ENCODE assay signal across 8 mouse cellular contexts in the genomic region with DNA sequence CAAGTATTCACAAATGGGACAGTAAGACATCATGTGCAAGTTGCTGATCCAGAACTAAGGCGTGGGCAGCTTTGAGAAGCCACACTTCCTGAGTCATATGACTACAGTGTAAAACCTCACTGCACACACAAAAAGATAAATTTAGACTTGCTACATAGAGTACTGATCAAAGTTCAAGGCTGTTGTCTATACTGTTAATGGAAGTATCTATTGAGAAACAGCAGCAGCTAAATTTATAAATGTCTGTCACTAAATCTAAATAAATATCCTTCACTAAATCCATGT. TPM values are rescaled to one million over a fixed set of nuclear protein-coding genes. Genes with fewer than 3 reads are reported as not detected.
DNase-seq lines count a peak whose midpoint lies in the region; ATAC-seq and TF ChIP-seq lines count a peak whose summit lies in the region.

No protein-coding gene starts in this region.

- H3K27me3 ChIP-seq in lung, embryonic 14.5 days (ENCODE audit: insufficient read depth, low read length) = no peaks in the 10 kb centered on the region
- no peaks in the 10 kb centered on the region for H3K27me3 ChIP-seq in hindbrain, postnatal 0 days (ENCODE audit: insufficient read depth, low read length)
- no peaks in the 10 kb centered on the region for H3K27me3 ChIP-seq in midbrain, embryonic 14.5 days (ENCODE audit: control insufficient read depth, insufficient read depth, low read length)

- DNase-seq in lung, embryonic 14.5 days = no peak
- DNase-seq in lung, postnatal 14 days = no peak
- peak; percentile 67 for DNase-seq in T-cell, adult 2 months (ENCODE audit: low spot score)
- no peak for DNase-seq in hindbrain, postnatal 0 days (ENCODE audit: low spot score)
- DNase-seq in midbrain, embryonic 14.5 days = no peak
- DNase-seq in yolk sac, embryonic 10.5 days (ENCODE audit: low spot score) = no peak
- DNase-seq in adrenal gland, adult 8-10 months = no peak
- no peak for DNase-seq in left cerebral cortex, adult 11 months (ENCODE audit: low spot score)

- H3K36me3 ChIP-seq in lung, embryonic 14.5 days (ENCODE audit: insufficient read depth) = peaks cover 42% of the 10 kb centered on the region
- no peaks in the 10 kb centered on the region for H3K36me3 ChIP-seq in hindbrain, postnatal 0 days (ENCODE audit: insufficient read depth, low read length)
- H3K36me3 ChIP-seq in midbrain, embryonic 14.5 days (ENCODE audit: control insufficient read depth, insufficient read depth, low read length) = no peaks in the 10 kb centered on the region

- peaks cover 13% of the 10 kb centered on the region for H3K4me1 ChIP-seq in lung, embryonic 14.5 days (ENCODE audit: insufficient read depth)
- H3K4me1 ChIP-seq in hindbrain, postnatal 0 days (ENCODE audit: insufficient read depth, low read length) = peaks cover 12% of the 10 kb centered on the region; the same call in 1 of the 2 replicates
- H3K4me1 ChIP-seq in midbrain, embryonic 14.5 days (ENCODE audit: control insufficient read depth, insufficient read depth, low read length) = peaks cover 27% of the 10 kb centered on the region

- ATAC-seq in lung, embryonic 14.5 days (ENCODE audit: insufficient read depth) = no peak
- ATAC-seq in hindbrain, postnatal 0 days = no peak
- ATAC-seq in midbrain, embryonic 14.5 days (ENCODE audit: low FRiP score, low TSS enrichment) = no peak

- no peak for TF ChIP-seq CTCF in lung, embryonic 14.5 days (IDR thresholded peaks at IDR 0.05; ENCODE audit: low read depth)
- no peak for TF ChIP-seq CTCF in hindbrain, postnatal 0 days (IDR thresholded peaks at IDR 0.05; ENCODE audit: low read depth)

- H3K4me2 ChIP-seq in lung, embryonic 14.5 days = peak overlapping the region; percentile 88
- H3K4me2 ChIP-seq in hindbrain, postnatal 0 days (ENCODE audit: low read depth, low read length) = 0 out of 2 replicates have a peak overlapping the region, but pooled peaks have one; percentile 61
- peak overlapping the region; percentile 69; the same call in 1 of the 2 replicates for H3K4me2 ChIP-seq in midbrain, embryonic 14.5 days (ENCODE audit: low read length)

- peak overlapping the region; percentile 99; the same call in 1 of the 2 replicates for H3K9ac ChIP-seq in lung, embryonic 14.5 days
- H3K9ac ChIP-seq in hindbrain, postnatal 0 days (replicated peaks; ENCODE audit: low read length) = peak overlapping the region; percentile 3; the same call in 1 of the 2 replicates
- H3K9ac ChIP-seq in midbrain, embryonic 14.5 days (replicated peaks; ENCODE audit: low read length) = no peak overlapping the region

- H3K27ac ChIP-seq in lung, embryonic 14.5 days (ENCODE audit: low read depth) = no peak overlapping the region
- H3K27ac ChIP-seq in hindbrain, postnatal 0 days = no peak overlapping the region
- H3K27ac ChIP-seq in midbrain, embryonic 14.5 days (replicated peaks; ENCODE audit: low read depth, low read length) = no peak overlapping the region

- H3K9me3 ChIP-seq in lung, embryonic 14.5 days (ENCODE audit: low read depth, low read length) = no peaks in the 10 kb centered on the region
- H3K9me3 ChIP-seq in hindbrain, postnatal 0 days (ENCODE audit: low read length) = no peaks in the 10 kb centered on the region
- no peaks in the 10 kb centered on the region for H3K9me3 ChIP-seq in midbrain, embryonic 14.5 days (ENCODE audit: control insufficient read depth, low read length)

- H3K4me3 ChIP-seq in lung, embryonic 14.5 days (ENCODE audit: low read depth, low read length) = peak overlapping the region; percentile 95
- no peak overlapping the region for H3K4me3 ChIP-seq in hindbrain, postnatal 0 days (ENCODE audit: low read length)
- H3K4me3 ChIP-seq in midbrain, embryonic 14.5 days (replicated peaks; ENCODE audit: low read depth, low read length) = no peak overlapping the region

- WGBS in lung, embryonic 14.5 days = 41% methylated on average over 1 of the region's 1 CpGs
- whole genome bisulfite sequencing in hindbrain, postnatal 0 days = 33% methylated on average over 1 of the region's 1 CpGs
- WGBS in midbrain, embryonic 14.5 days = 55% methylated on average over 1 of the region's 1 CpGs

RNA-seq across cellular contexts. Expression of a gene that starts 2.8 kb away (rescaled TPM):
- 21.3 and 22.6 TPM in 2 replicates for polyA plus RNA-seq in lung, embryonic 14.5 days (2014; fragmentation: Nextera tagmentation; extraction: Ambion mirVana)
- 4.4 and 5.1 TPM in 2 replicates for total RNA-seq in hindbrain, postnatal 0 days (2014; rRNA removed)
- polyA plus RNA-seq in hindbrain, postnatal 0 days (2015; fragmentation: Nextera tagmentation; extraction: Ambion mirVana) = 6.5 and 6.6 TPM in 2 replicates
- 7.6 and 11.1 TPM in 2 replicates for polyA plus RNA-seq in midbrain, embryonic 14.5 days (2014; fragmentation: Nextera tagmentation; extraction: Ambion mirVana)
- 10 to 100 TPM; 16.5 to 31.4 (median 19.5) TPM for total RNA-seq in adrenal gland, adult 8-10 months (2022)

RNA-seq across cellular contexts. Expression of a gene that starts 3.0 kb away (rescaled TPM):
- 135 and 139 TPM in 2 replicates for polyA plus RNA-seq in lung, embryonic 14.5 days (2014; fragmentation: Nextera tagmentation; extraction: Ambion mirVana)
- 67.1 and 67.2 TPM in 2 replicates for total RNA-seq in hindbrain, postnatal 0 days (2014; rRNA removed)
- 68.1 and 71.6 TPM in 2 replicates for polyA plus RNA-seq in hindbrain, postnatal 0 days (2015; fragmentation: Nextera tagmentation; extraction: Ambion mirVana)
- 55.6 and 69.3 TPM in 2 replicates for polyA plus RNA-seq in midbrain, embryonic 14.5 days (2014; fragmentation: Nextera tagmentation; extraction: Ambion mirVana)
- 100 to 1,000 TPM in 3 of 4 experiments, 10 to 100 TPM in 1; 92.5 to 112 (median 101) TPM for total RNA-seq in adrenal gland, adult 8-10 months (2022)
